Mouse (Mus musculus) intestine, embryonic 14.5 days (tissue): ENCODE measurements around the gene Prss46. TPM values are rescaled to one million over a fixed set of nuclear protein-coding genes. Genes with fewer than 3 reads are reported as not detected.

Experiments
- ATAC-seq: fragments of 200-750 bp; cut with Nextera tagmentation; replicated peaks from 2 replicates; pipeline ENCODE4 v1.8.0; 2017; ENCODE audit warnings: low read depth, moderate number of reproducible peaks, moderate TSS enrichment, moderate library complexity; ENCODE audit not compliant: low FRiP score, low TSS enrichment
- DNase-seq: peaks from one replicate; pipeline ENCODE4 v3.0.0-alpha.2; 2018; ENCODE audit warnings: low spot score
- H3K27ac ChIP-seq: fragments of 300-500 bp; sonication (generic); 2 replicates; pipeline ENCODE4 v1.5.1; 2014; ENCODE audit warnings: low read depth, mild to moderate bottlenecking, control low read depth
- H3K27me3 ChIP-seq: fragments of 300-500 bp; sonication (generic); replicated peaks from 2 replicates; pipeline ENCODE4 v1.6.1; 2014; ENCODE audit warnings: low read length, control low read depth; ENCODE audit not compliant: control insufficient read depth, insufficient read depth
- H3K36me3 ChIP-seq: fragments of 300-500 bp; sonication (generic); 2 replicates; pipeline ENCODE4 v1.6.1; 2014; ENCODE audit warnings: low read length, control low read depth; ENCODE audit not compliant: control insufficient read depth, insufficient read depth
- H3K4me1 ChIP-seq: fragments of 300-500 bp; sonication (generic); replicated peaks from 2 replicates; pipeline ENCODE4 v1.6.1; 2014; ENCODE audit warnings: low read length, control low read depth, mixed read lengths; ENCODE audit not compliant: control insufficient read depth, insufficient read depth
- H3K4me2 ChIP-seq: fragments of 300-500 bp; sonication (generic); 2 replicates; pipeline ENCODE4 v1.6.1; 2014; ENCODE audit warnings: low read length
- H3K4me3 ChIP-seq: fragments of 300-500 bp; sonication (generic); 2 replicates; pipeline ENCODE4 v1.5.1; 2014; ENCODE audit warnings: low read depth, low read length, control low read depth, mixed read lengths
- H3K9ac ChIP-seq: fragments of 300-500 bp; sonication (generic); 2 replicates; pipeline ENCODE4 v1.6.1; 2014; ENCODE audit warnings: mild to moderate bottlenecking, low read length
- H3K9me3 ChIP-seq: fragments of 300-500 bp; sonication (generic); 2 replicates; pipeline ENCODE4 v1.6.1; 2016; ENCODE audit warnings: low read length, control low read depth; ENCODE audit not compliant: control insufficient read depth
- WGBS: fragments of 180-500 bp; shearing (Covaris S2); extraction: QIAGEN DNeasy Blood & Tissue Kit; methylation state at CpG from one replicate; pipeline ENCODE4 v1.1.7; 2014; 5-methylcytosine and 5-hydroxymethylcytosine counted together
- polyA plus RNA-seq: library from polyadenylated mRNA; unstranded; fragments of >200 nt; fragmentation: Nextera tagmentation; extraction: Ambion mirVana; gene quantifications from 2 replicates; pipeline ENCODE4 v1.2.1, GENCODE M21; 2014

The Prss46 gene
- polyA plus RNA-seq, 1 experiment from 2014 or later, result not detected

DNA sequence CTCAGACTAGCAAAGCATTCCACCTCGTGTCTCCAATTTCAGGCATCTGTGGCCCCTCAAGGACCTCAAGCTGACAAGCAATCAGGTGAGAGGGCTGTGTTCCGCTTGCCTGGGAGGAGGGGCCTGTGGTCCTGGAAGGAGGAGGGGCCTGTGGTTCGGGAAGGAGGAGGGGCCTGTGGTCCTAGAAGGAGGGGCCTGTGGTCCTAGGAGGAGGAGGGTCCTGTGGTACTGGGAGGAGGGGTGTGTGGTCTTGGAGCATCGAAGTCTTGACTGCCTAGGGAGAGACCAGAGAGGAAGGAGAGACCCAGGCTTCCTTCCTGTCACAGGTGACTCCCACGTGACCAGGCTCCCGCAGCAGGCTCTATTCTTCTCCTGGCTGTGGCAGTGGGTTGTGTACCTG is 52.3 kb downstream of the Prss46 start:
- Histone ChIP-seq H3K9me3 (no peaks in the 10 kb centered on the region), H3K27ac (no peak overlapping the region), H3K9ac (no peak overlapping the region), H3K4me3 (no peak overlapping the region), H3K4me1 (no peaks in the 10 kb centered on the region), H3K4me2 (no peak overlapping the region), H3K27me3 (no peaks in the 10 kb centered on the region), H3K36me3 (no peaks in the 10 kb centered on the region)
- DNase-seq (no peak), ATAC-seq (0 out of 2 replicates have a peak, but pooled peaks have one; percentile 12)
- 5% methylated on average over 6 of the region's 6 CpGs for WGBS

DNA sequence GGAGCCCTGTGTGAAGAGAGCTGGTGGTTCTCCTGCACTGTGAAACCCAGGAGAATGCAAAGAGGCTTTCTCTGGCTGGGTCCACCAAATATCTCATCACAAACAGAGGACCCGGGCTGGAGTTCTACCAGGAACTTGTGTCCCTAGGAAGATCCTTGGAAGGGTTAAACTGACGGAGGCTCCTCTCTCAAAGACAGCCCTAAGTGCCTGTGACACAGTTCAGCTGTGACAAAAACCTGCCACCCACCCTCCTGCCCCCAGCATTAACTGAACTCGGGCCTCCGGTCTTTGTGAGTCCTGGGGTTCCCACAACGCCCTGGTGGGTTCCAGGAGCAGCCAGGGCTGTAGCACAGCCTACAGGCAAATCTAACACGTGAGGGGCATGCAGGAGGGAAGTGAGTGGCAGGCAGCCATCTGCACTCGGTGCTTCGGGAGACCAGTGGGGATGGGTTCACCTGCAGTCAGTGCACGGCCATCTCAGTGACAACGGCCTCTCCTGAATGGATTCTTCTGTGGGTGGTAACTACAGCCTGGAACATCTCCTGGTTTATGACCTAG is 55.2 kb downstream of the Prss46 start:
- no peak overlapping the region for H3K27ac ChIP-seq

DNA sequence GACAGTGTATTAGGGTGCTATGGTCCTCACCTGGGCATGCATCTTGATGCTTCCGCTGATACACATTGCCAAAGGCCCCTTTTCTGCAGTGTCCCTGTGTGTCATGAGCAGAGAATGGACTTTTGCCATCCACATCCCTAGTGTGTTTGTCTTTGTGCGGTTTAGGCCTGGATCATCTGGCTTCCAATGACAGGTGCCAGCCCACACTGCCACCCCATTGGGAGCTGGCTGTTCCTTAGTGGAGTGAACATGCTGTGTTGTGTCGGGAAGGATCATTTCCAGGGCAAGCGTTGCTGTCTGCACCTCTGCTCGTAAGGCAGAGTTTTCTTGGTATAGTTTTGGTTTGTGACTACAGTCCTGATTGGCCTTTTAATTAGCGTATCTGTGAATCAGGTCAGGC is 56.9 kb downstream of the Prss46 start:
- Histone ChIP-seq H3K27me3 (no peaks in the 10 kb centered on the region), H3K36me3 (no peaks in the 10 kb centered on the region), H3K9ac (no peak overlapping the region), H3K27ac (no peak overlapping the region), H3K4me3 (no peak overlapping the region), H3K4me1 (no peaks in the 10 kb centered on the region), H3K9me3 (no peaks in the 10 kb centered on the region), H3K4me2 (no peak overlapping the region)
- DNase-seq (no peak), ATAC-seq (no peak)
- WGBS, result 88% methylated on average over 6 of the region's 6 CpGs

More for the DNA sequence above, 55.2 kb downstream of the Prss46 start:
- no peak for DNase-seq
- Histone ChIP-seq H3K4me1 (no peaks in the 10 kb centered on the region), H3K4me3 (no peak overlapping the region), H3K27me3 (no peaks in the 10 kb centered on the region), H3K9me3 (no peaks in the 10 kb centered on the region), H3K9ac (no peak overlapping the region), H3K36me3 (no peaks in the 10 kb centered on the region), H3K4me2 (no peak overlapping the region)
- WGBS, result 56% methylated on average over 10 of the region's 10 CpGs
- ATAC-seq, result no peak

DNA sequence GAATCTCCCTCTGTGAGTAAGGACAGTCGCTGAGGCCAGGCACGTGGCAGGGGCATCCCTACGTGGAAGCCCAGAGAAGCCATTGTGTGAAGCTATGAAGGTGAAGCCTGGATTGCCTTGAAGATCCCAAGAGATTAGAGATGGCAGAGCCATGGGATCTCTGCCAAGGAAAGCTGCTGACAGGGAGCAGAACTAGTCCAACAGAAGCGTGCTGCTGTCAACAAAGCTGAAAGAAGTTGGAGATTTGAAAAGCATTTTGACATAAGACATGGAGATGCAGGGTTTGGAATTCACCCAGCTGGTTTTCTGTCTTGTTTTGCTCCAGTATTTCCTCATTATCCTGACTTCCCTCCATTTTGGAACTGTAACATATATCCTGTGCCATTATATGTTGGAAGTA is 58.0 kb downstream of the Prss46 start:
- Histone ChIP-seq H3K4me2 (no peak overlapping the region), H3K36me3 (no peaks in the 10 kb centered on the region), H3K9ac (no peak overlapping the region), H3K27me3 (no peaks in the 10 kb centered on the region), H3K4me3 (no peak overlapping the region), H3K27ac (no peak overlapping the region), H3K4me1 (no peaks in the 10 kb centered on the region), H3K9me3 (no peaks in the 10 kb centered on the region)
- ATAC-seq (no peak), DNase-seq (no peak)
- 81% methylated on average over 4 of the region's 4 CpGs for WGBS

Other genes starting within 250 kb of the Prss46 start
- gene Nradd, start 220.1 kb upstream of the Prss46 start, polyA plus RNA-seq, result 21.9 and 23.4 TPM in 2 replicates
- gene Nbeal2, start 190.3 kb upstream of the Prss46 start, polyA plus RNA-seq, result 4.0 and 4.7 TPM in 2 replicates
- 177 and 187 TPM in 2 replicates for gene Ccdc12, start 188.0 kb upstream of the Prss46 start, polyA plus RNA-seq
- 0.23 and 1.6 TPM in 2 replicates for gene Myl3, start 102.6 kb upstream of the Prss46 start, polyA plus RNA-seq
- 25.7 and 26.7 TPM in 2 replicates for gene Pth1r, start 97.4 kb upstream of the Prss46 start, polyA plus RNA-seq
- gene Prss42, start 46.3 kb upstream of the Prss46 start, polyA plus RNA-seq, result not detected in 2 replicates
- gene Prss44, start 30.5 kb upstream of the Prss46 start, polyA plus RNA-seq, result not detected in 2 replicates
- not detected in 2 replicates for gene Prss43, start 17.8 kb upstream of the Prss46 start, polyA plus RNA-seq
- not detected in 2 replicates for gene Prss45, start 9.9 kb upstream of the Prss46 start, polyA plus RNA-seq
- 0.28 and 0.68 TPM in 2 replicates for gene Prss50, start 13.5 kb downstream of the Prss46 start, polyA plus RNA-seq
- gene Als2cl, start 35.4 kb downstream of the Prss46 start, polyA plus RNA-seq, result 5.0 and 5.9 TPM in 2 replicates
- 0.40 and 0.54 TPM in 2 replicates for gene Tmie, start 35.6 kb downstream of the Prss46 start, polyA plus RNA-seq
- not detected in 2 replicates for gene Fam240a, start 72.4 kb downstream of the Prss46 start, polyA plus RNA-seq
- not detected in 2 replicates for gene Tdgf1, start 101.7 kb downstream of the Prss46 start, polyA plus RNA-seq
- 0.12 and 0.27 TPM in 2 replicates for gene Lrrc2, start 107.0 kb downstream of the Prss46 start, polyA plus RNA-seq
- gene Rtp3, start 146.1 kb downstream of the Prss46 start, polyA plus RNA-seq, result 0.14 TPM in 1 of 2 replicates, not detected in the other
- 1.5 and 1.6 TPM in 2 replicates for gene Ltf, start 174.8 kb downstream of the Prss46 start, polyA plus RNA-seq
- 1.3 and 1.7 TPM in 2 replicates for gene Ccrl2, start 213.0 kb downstream of the Prss46 start, polyA plus RNA-seq